ENCODE assay signal across 24 mouse cellular contexts in genomic region chr1:35944849-35945248, GRCm38 (mm10).
DNase-seq lines count a peak whose midpoint lies in the region; ATAC-seq lines count a peak whose summit lies in the region.
"Had no signal": no experiment of that assay in that cellular context is flagged by ENCODE, and none has a peak within 500 bp of the region (broad histone marks: within the 10 kb centered on the region; RNA-seq: fewer than 3 reads in every experiment).

No protein-coding gene starts in this region.

- no peaks in the 10 kb centered on the region for H3K27me3 ChIP-seq in embryonic facial prominence, embryonic 14.5 days (replicated peaks; ENCODE audit: control insufficient read depth, insufficient read depth, low read length)
- no peaks in the 10 kb centered on the region for H3K27me3 ChIP-seq in embryonic facial prominence, embryonic 10.5 days (replicated peaks; ENCODE audit: low read depth, poor library complexity, severe bottlenecking)
- no peaks in the 10 kb centered on the region for H3K27me3 ChIP-seq in heart, embryonic 15.5 days
- H3K27me3 ChIP-seq in midbrain, embryonic 12.5 days: no peaks in the 10 kb centered on the region
- no peaks in the 10 kb centered on the region for H3K27me3 ChIP-seq in midbrain, embryonic 16.5 days (ENCODE audit: control insufficient read depth, insufficient read depth, low read depth, low read length)
- H3K27me3 ChIP-seq: embryonic facial prominence, embryonic 13.5 days; hindbrain, embryonic 15.5 days; neural tube, embryonic 13.5 days had no signal

- no peak overlapping the region for H3K4me2 ChIP-seq in embryonic facial prominence, embryonic 14.5 days (ENCODE audit: low read depth, low read length)
- H3K4me2 ChIP-seq in heart, embryonic 15.5 days: no peak overlapping the region
- H3K4me2 ChIP-seq in midbrain, embryonic 12.5 days (replicated peaks): no peak overlapping the region
- no peak overlapping the region for H3K4me2 ChIP-seq in midbrain, embryonic 16.5 days (ENCODE audit: low read length)
- H3K4me2 ChIP-seq: embryonic facial prominence, embryonic 13.5 days; hindbrain, embryonic 15.5 days; neural tube, embryonic 13.5 days had no signal

- 77% methylated on average over 8 of the region's 8 CpGs for WGBS in embryonic facial prominence, embryonic 14.5 days
- 81% methylated on average over 8 of the region's 8 CpGs for WGBS in embryonic facial prominence, embryonic 10.5 days
- WGBS in heart, embryonic 15.5 days: 56% methylated on average over 8 of the region's 8 CpGs
- WGBS in midbrain, embryonic 12.5 days: 58% methylated on average over 8 of the region's 8 CpGs
- WGBS in midbrain, embryonic 16.5 days: 49% methylated on average over 8 of the region's 8 CpGs

- no peak overlapping the region for H3K4me3 ChIP-seq in embryonic facial prominence, embryonic 14.5 days (ENCODE audit: low read depth, low read length)
- no peak overlapping the region for H3K4me3 ChIP-seq in embryonic facial prominence, embryonic 10.5 days
- H3K4me3 ChIP-seq in heart, embryonic 15.5 days: no peak overlapping the region
- no peak overlapping the region for H3K4me3 ChIP-seq in midbrain, embryonic 12.5 days
- H3K4me3 ChIP-seq in midbrain, embryonic 16.5 days (ENCODE audit: low read depth, low read length): no peak overlapping the region
- H3K4me3 ChIP-seq: embryonic facial prominence, embryonic 13.5 days; heart, embryonic 10.5 days; hindbrain, embryonic 15.5 days; left cerebral cortex, adult 2 months; myocyte; neural tube, embryonic 13.5 days had no signal

- no peaks in the 10 kb centered on the region for H3K36me3 ChIP-seq in embryonic facial prominence, embryonic 14.5 days (ENCODE audit: control insufficient read depth, insufficient read depth, low read length)
- H3K36me3 ChIP-seq in embryonic facial prominence, embryonic 10.5 days (replicated peaks): no peaks in the 10 kb centered on the region
- H3K36me3 ChIP-seq in heart, embryonic 15.5 days: no peaks in the 10 kb centered on the region
- H3K36me3 ChIP-seq in midbrain, embryonic 12.5 days: no peaks in the 10 kb centered on the region
- H3K36me3 ChIP-seq in midbrain, embryonic 16.5 days (ENCODE audit: control insufficient read depth, insufficient read depth, low read length): no peaks in the 10 kb centered on the region
- H3K36me3 ChIP-seq: embryonic facial prominence, embryonic 13.5 days; heart, embryonic 10.5 days; hindbrain, embryonic 15.5 days; neural tube, embryonic 13.5 days had no signal

- H3K9ac ChIP-seq in embryonic facial prominence, embryonic 14.5 days (ENCODE audit: low read depth, low read length): no peak overlapping the region
- H3K9ac ChIP-seq in heart, embryonic 15.5 days: no peak overlapping the region
- no peak overlapping the region for H3K9ac ChIP-seq in midbrain, embryonic 12.5 days (replicated peaks)
- H3K9ac ChIP-seq in midbrain, embryonic 16.5 days (ENCODE audit: low read depth, low read length): no peak overlapping the region
- H3K9ac ChIP-seq: embryonic facial prominence, embryonic 13.5 days; forebrain, postnatal 0 days; hindbrain, embryonic 15.5 days; neural tube, embryonic 13.5 days had no signal

- H3K27ac ChIP-seq in embryonic facial prominence, embryonic 14.5 days (replicated peaks; ENCODE audit: low read depth, low read length): no peak overlapping the region
- H3K27ac ChIP-seq in embryonic facial prominence, embryonic 10.5 days (replicated peaks): no peak overlapping the region
- peak overlapping the region; percentile 28; the same call in 1 of the 2 replicates for H3K27ac ChIP-seq in heart, embryonic 15.5 days
- peak overlapping the region; percentile 35 for H3K27ac ChIP-seq in midbrain, embryonic 12.5 days (replicated peaks)
- no peak overlapping the region for H3K27ac ChIP-seq in midbrain, embryonic 16.5 days (ENCODE audit: low read length)
- H3K27ac ChIP-seq: embryonic facial prominence, embryonic 13.5 days; heart, embryonic 10.5 days; hindbrain, embryonic 15.5 days; kidney, postnatal 0 days; left cerebral cortex, adult 2 months; neural tube, embryonic 13.5 days had no signal

- ATAC-seq in embryonic facial prominence, embryonic 14.5 days (ENCODE audit: low read depth): no peak; the same call in 1 of the 2 replicates
- ATAC-seq in heart, embryonic 15.5 days (replicated peaks; ENCODE audit: insufficient number of reproducible peaks, insufficient read depth, low FRiP score, low read depth): no peak
- no peak for ATAC-seq in midbrain, embryonic 12.5 days (ENCODE audit: low FRiP score, low read depth)
- no peak for ATAC-seq in midbrain, embryonic 16.5 days
- ATAC-seq: forebrain, postnatal 0 days had no signal

- H3K4me1 ChIP-seq in embryonic facial prominence, embryonic 14.5 days (ENCODE audit: control insufficient read depth, insufficient read depth, low read length): peaks cover 5% of the 10 kb centered on the region; the same call in 1 of the 2 replicates
- H3K4me1 ChIP-seq in embryonic facial prominence, embryonic 10.5 days: peaks cover 16% of the 10 kb centered on the region
- peaks cover 46% of the 10 kb centered on the region for H3K4me1 ChIP-seq in heart, embryonic 15.5 days (replicated peaks)
- H3K4me1 ChIP-seq in midbrain, embryonic 12.5 days: peaks cover 38% of the 10 kb centered on the region
- peaks cover 11% of the 10 kb centered on the region; the same call in 1 of the 2 replicates for H3K4me1 ChIP-seq in midbrain, embryonic 16.5 days (ENCODE audit: control insufficient read depth, insufficient read depth, low read length)

- H3K9me3 ChIP-seq in embryonic facial prominence, embryonic 14.5 days (ENCODE audit: control insufficient read depth, low read length): no peaks in the 10 kb centered on the region
- H3K9me3 ChIP-seq in embryonic facial prominence, embryonic 10.5 days: no peaks in the 10 kb centered on the region
- no peaks in the 10 kb centered on the region; the same call in 1 of the 2 replicates for H3K9me3 ChIP-seq in heart, embryonic 15.5 days (replicated peaks)
- no peaks in the 10 kb centered on the region for H3K9me3 ChIP-seq in midbrain, embryonic 12.5 days
- no peaks in the 10 kb centered on the region for H3K9me3 ChIP-seq in midbrain, embryonic 16.5 days (replicated peaks; ENCODE audit: control insufficient read depth, low read length, poor library complexity, severe bottlenecking)
- H3K9me3 ChIP-seq: embryonic facial prominence, embryonic 13.5 days; heart, embryonic 10.5 days; hindbrain, embryonic 15.5 days; neural tube, embryonic 13.5 days had no signal

- peak; percentile 48 for DNase-seq in embryonic facial prominence, embryonic 14.5 days (ENCODE audit: low spot score)
- DNase-seq in embryonic facial prominence, embryonic 10.5 days (ENCODE audit: low spot score): no peak
- DNase-seq in heart, adult 11 months: no peak
- DNase-seq in ZHBTc4 (ENCODE audit: low read depth, low spot score): peak; percentile 32
- no peak for DNase-seq in c-Kit-positive CD71-positive TER-119-positive erythroid progenitor cells, embryonic 14.5 days (ENCODE audit: low spot score)
- DNase-seq: adrenal gland, adult 8-10 months; cerebellum, adult 18-20 months; cerebellum, postnatal 14 days; forebrain, postnatal 0 days; gastrocnemius, postnatal 25 days; heart, postnatal 36 days; kidney, adult 2 months; lung, postnatal 4 days; spleen, adult 18-20 months had no signal

Comparison
In these comparisons a context has a peak if more than half of its experiments do, and no peak if none do; other contexts are left out.
1. DNase-seq: peak in embryonic facial prominence, embryonic 14.5 days (single experiment) and ZHBTc4 (single experiment); none in embryonic facial prominence, embryonic 10.5 days (single experiment), heart, adult 11 months (single experiment) and c-Kit-positive CD71-positive TER-119-positive erythroid progenitor cells, embryonic 14.5 days (single experiment).
2. H3K27ac ChIP-seq: peak in heart, embryonic 15.5 days (single experiment) and midbrain, embryonic 12.5 days (single experiment); none in embryonic facial prominence, embryonic 14.5 days (single experiment), embryonic facial prominence, embryonic 10.5 days (single experiment) and midbrain, embryonic 16.5 days (single experiment).